Mouse (Mus musculus) gastrocnemius, adult 2 months (tissue): ENCODE measurements around the gene Ces4a. TPM values are rescaled to one million over a fixed set of nuclear protein-coding genes. Genes with fewer than 3 reads are reported as not detected.
"Not testable (repeated sequence)": the region's sequence is repeated elsewhere in the genome, so short reads cannot be mapped to it uniquely, and the experiment has no call there.

Source experiments
- DNase-seq: peaks from one replicate; pipeline ENCODE4 v3.0.0; 2022
- H3K27ac ChIP-seq: fragments of 200-600 bp; 2 replicates; pipeline ENCODE4 v1.8.1; 2022; ENCODE audit warnings: mild to moderate bottlenecking
- H3K4me3 ChIP-seq: fragments of 200-600 bp; 2 replicates; pipeline ENCODE4 v1.8.1; 2022; ENCODE audit warnings: mild to moderate bottlenecking, moderate library complexity
- CTCF ChIP-seq: fragments of 200-600 bp; IDR thresholded peaks from 2 replicates; pipeline ENCODE4 v1.8.1; 2022; ENCODE audit warnings: antibody characterized with exemption, mild to moderate bottlenecking, moderate library complexity
- intact Hi-C: fragments of 180-260 bp; cut with DNase I; formaldehyde crosslinking; loops from one replicate; pipeline ENCODE4 v1.15.1; 2025
- total RNA-seq, 2 experiments: library from RNA; stranded (reverse); gene quantifications; 2 replicates each; pipeline ENCODE4 v1.2.3; 2021

Gene Ces4a
- total RNA-seq, 2 experiments from 2014 or later: not detected

DNA sequence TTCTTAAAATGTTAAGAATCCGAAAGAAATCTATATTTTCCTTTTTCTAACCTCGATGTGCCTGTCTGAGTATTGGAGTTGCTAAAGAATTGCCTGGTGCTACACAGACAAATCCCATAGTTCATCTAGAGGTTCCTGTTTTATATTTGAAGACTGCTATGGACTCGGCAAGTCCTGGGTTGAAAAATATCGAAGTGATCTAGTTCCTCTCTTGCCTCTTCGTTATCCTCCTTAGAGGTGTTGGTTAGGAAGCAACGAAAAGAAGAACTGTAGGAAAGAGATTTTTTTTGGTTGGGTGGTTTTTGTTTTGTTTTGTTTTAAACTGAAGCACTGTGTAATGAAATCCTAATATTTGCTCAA, 40.4 kb downstream of the Ces4a start:
- no peak for DNase-seq
- TF ChIP-seq CTCF: no peak
- H3K4me3 ChIP-seq: peak overlapping the region; percentile 94
- H3K27ac ChIP-seq: peak overlapping the region; percentile 97
- intact Hi-C loops: loop anchor here (5.0 kb wide), 1 partner anchor 50 kb away; no protein-coding TSS in a partner anchor

DNA sequence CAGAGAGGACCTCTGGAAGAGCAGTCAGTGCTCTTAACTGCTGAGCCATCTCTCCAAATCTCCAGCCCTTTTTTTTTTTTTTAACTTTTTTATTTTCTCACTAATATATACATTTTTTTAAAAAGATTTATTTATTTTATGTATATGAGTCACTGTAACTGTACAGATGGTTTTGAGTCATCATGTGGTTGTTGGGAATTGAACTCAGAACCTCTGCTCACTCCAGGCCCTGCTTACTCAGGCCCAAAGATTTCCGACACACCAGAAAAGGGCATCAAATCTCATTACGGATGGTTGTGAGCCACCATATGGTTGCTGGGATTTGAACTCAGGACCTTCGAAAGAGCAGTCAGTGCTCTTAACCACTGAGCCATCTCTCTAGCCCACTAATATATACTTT, 43.7 kb downstream of the Ces4a start:
- DNase-seq, H3K27ac ChIP-seq, intact Hi-C loops, H3K4me3 ChIP-seq: not testable (repeated sequence)

DNA sequence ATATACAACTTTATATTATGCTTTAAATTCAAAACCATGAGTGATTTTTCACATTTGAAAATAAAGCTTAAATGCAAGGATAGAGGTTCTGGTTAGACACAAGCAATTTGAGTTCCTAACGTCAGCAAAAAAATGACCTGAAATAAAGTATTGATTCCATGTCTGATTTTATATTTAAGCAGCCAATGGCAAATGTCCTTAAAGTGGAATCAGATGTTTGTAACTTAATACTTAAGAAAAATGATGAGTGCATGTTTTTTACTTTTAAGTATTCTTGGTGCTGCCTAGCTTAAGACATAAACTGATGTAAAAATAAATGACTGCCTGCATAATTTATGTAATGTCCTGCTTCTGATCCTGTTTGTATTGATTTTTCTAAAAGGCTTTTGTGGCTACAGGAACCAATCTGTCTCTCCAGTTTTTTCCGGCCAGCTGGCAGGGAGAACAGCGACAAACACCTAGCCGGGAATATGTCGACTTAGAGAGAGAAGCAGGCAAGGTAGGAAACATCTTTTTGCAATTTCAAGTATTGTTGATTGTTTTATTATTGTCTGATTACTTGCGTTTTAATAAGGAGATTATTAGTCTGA, 46.7 kb downstream of the Ces4a start:
- DNase-seq: no peak
- peak overlapping the region; percentile 54 for H3K4me3 ChIP-seq
- no peak for TF ChIP-seq CTCF
- peak overlapping the region; percentile 72 for H3K27ac ChIP-seq
- intact Hi-C loops: no loop called here

DNA sequence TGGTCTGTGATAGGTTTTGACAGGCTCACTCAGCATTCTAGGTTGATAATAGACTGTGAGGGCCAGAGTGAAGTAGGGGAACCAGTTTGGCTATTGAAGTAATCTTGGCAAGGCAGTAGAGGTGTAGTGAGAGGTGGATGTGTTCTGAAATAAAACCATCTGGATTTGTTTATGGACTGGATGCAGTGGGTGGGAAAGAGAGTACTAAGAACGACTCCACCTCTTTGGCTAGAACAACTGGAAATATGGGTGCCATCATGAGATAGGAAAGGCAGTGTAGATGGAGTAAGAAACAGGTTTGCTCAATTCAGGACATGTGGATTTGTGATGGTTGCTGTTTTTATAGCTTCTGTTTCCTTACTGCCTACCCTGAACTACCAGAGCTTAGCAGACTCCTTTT, 50.6 kb downstream of the Ces4a start:
- no peak for DNase-seq
- intact Hi-C loops: no loop called here
- no peak for TF ChIP-seq CTCF
- no peak overlapping the region for H3K27ac ChIP-seq
- no peak overlapping the region for H3K4me3 ChIP-seq

DNA sequence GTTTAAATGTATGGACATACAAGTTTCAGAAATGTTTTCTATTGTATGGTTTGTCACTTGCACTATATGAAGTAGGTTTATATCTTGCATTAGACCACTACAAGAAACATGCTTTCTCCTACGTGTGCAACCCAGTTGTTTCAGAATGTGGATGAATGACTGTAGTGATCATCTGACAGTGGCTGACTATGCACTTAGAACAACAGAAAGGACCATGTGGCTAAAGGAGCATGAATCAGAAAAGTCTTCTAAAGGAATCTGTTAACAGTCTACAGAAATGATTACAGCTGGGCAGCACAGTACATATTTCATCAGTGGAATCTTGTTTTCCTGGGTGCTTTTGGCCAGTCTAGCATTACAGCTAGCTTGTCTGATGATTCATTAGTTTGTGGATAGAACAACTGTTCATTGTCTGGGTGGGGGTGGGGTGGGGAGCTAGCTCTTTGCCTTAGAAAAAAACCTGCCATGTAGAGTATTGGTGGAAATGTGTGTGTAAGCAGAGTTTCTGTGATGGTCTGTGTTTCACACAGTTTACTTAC, 54.9 kb downstream of the Ces4a start:
- no peak overlapping the region for H3K27ac ChIP-seq
- intact Hi-C loops: no loop called here
- TF ChIP-seq CTCF: no peak

GRCm38 (mm10) chr8:105192182-105192581, 60.6 kb downstream of the Ces4a start:
- no peak overlapping the region for H3K27ac ChIP-seq
- H3K4me3 ChIP-seq: no peak overlapping the region
- TF ChIP-seq CTCF: no peak
- DNase-seq: no peak
- intact Hi-C loops: no loop called here

More for the DNA sequence above, 54.9 kb downstream of the Ces4a start:
- no peak for DNase-seq
- no peak overlapping the region for H3K4me3 ChIP-seq

Other genes starting within 250 kb of the Ces4a start
- not detected for gene Ces2e, start 205.5 kb upstream of the Ces4a start, total RNA-seq
- gene Ces2f, start 184.4 kb upstream of the Ces4a start, total RNA-seq: not detected
- gene Ces2g, start 170.1 kb upstream of the Ces4a start, total RNA-seq: under 1 TPM; 0.31 to 0.53 TPM
- gene Ces2h, start 130.9 kb upstream of the Ces4a start, total RNA-seq: not detected
- not detected for gene Ces3a, start 83.2 kb upstream of the Ces4a start, total RNA-seq
- not detected for gene Ces3b, start 48.0 kb upstream of the Ces4a start, total RNA-seq
- 10 to 100 TPM; 58.9 to 76.8 TPM for gene Cbfb, start 38.9 kb downstream of the Ces4a start, total RNA-seq
- gene D230025D16Rik, start 93.3 kb downstream of the Ces4a start, total RNA-seq: 10 to 100 TPM; 28.1 to 33.1 TPM
- 1 to 10 TPM; 1.8 to 3.5 TPM for gene B3gnt9, start 123.4 kb downstream of the Ces4a start, total RNA-seq
- 1 to 10 TPM; 2.4 to 2.9 TPM for gene Tradd, start 132.8 kb downstream of the Ces4a start, total RNA-seq
- 1 to 10 TPM; 1.0 to 1.1 TPM for gene Fbxl8, start 132.8 kb downstream of the Ces4a start, total RNA-seq
- gene Hsf4, start 138.0 kb downstream of the Ces4a start, total RNA-seq: 1 to 10 TPM; 6.1 to 8.4 TPM
- gene Nol3, start 144.3 kb downstream of the Ces4a start, total RNA-seq: 10 to 100 TPM; 27.9 to 32.4 TPM
- under 1 TPM; 0.33 to 0.98 TPM for gene 4931428F04Rik, start 158.1 kb downstream of the Ces4a start, total RNA-seq
- 1 to 10 TPM in 1 of 2 experiments, under 1 TPM in 1; 0.84 to 2.3 TPM for gene Exoc3l, start 164.3 kb downstream of the Ces4a start, total RNA-seq
- gene E2f4, start 165.9 kb downstream of the Ces4a start, total RNA-seq: 10 to 100 TPM; 26.8 to 29.7 TPM
- 1 to 10 TPM; 1.2 to 1.6 TPM for gene Elmo3, start 173.8 kb downstream of the Ces4a start, total RNA-seq
- gene Lrrc29, start 194.5 kb downstream of the Ces4a start, total RNA-seq: 1 to 10 TPM in 1 of 2 experiments, under 1 TPM in 1; 0.99 to 1.3 TPM
- gene Tmem208, start 194.6 kb downstream of the Ces4a start, total RNA-seq: 10 to 100 TPM; 20.1 to 24.6 TPM
- gene Fhod1, start 216.2 kb downstream of the Ces4a start, total RNA-seq: 10 to 100 TPM; 17.5 to 23.4 TPM
- gene Slc9a5, start 217.0 kb downstream of the Ces4a start, total RNA-seq: under 1 TPM; 0.45 to 0.92 TPM
- gene Plekhg4, start 241.5 kb downstream of the Ces4a start, total RNA-seq: not detected